Mouse (Mus musculus): ENCODE measurements at regions not wholly inside any gene's neighbourhood (a gene's known extent, or its start where the extent isn't known, plus 50 kb on each side); places are given as distances from the start of the nearest gene placed in this dataset.
"Not testable (repeated sequence)": the region's sequence is repeated elsewhere in the genome, so short reads cannot be mapped to it uniquely, and the experiment has no call there.

DNA sequence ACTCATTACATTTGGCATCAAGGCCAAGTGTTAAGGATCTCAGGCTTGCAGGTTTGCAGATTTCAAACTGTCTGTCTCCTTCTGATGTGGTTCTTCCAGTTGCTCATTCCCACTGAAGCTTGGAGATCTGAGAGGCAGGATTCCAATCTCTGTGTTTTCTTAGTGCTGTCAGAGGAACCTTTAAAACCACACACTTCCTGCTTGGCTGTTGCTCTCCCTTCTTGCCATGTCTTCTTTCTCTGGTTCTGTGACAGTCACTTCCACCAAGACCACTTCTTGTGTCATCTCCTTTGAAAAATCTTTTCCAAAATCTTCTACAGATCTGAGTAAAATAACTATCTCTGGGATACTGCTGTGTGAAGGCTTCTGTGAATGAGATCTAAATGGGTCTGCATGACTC, 117.3 kb downstream of the Gm5426 start:
- DNase-seq (ENCODE audit: low spot score in 2 of 2) = no peak

- no peak for DNase-seq (ENCODE audit: low spot score in 2 of 2)
Measured at GRCm38 (mm10) chr10:96254250-96254862, 118.0 kb downstream of the Gm5426 start.

GRCm38 (mm10) chr10:96257935-96258334, 121.5 kb downstream of the Gm5426 start:
- DNase-seq (ENCODE audit: low spot score in 2 of 2) = no peak

- no peak for DNase-seq (ENCODE audit: low spot score in 2 of 2)
Measured at GRCm38 (mm10) chr10:96259242-96259641, 122.8 kb downstream of the Gm5426 start.

DNA sequence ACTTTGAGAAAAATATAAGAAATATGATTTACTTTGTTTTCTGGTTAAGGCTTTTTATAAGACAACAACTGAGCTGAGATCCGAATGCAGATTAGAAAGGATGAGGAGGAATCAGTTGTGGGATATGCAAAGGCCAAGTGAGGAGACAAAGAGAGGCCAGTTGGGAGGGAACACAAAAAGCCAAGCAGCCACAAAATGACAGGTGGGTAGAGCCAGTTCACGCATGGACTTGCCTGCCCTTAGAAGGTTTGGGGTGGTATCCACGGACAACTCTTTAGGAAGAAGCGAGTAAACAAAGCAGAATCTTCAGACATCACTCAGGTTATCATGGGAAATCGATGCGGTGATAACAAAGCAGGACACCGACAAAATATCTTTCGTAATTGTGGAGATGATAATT, 123.2 kb downstream of the Gm5426 start:
- DNase-seq (ENCODE audit: low spot score in 2 of 2) = no peak

DNA sequence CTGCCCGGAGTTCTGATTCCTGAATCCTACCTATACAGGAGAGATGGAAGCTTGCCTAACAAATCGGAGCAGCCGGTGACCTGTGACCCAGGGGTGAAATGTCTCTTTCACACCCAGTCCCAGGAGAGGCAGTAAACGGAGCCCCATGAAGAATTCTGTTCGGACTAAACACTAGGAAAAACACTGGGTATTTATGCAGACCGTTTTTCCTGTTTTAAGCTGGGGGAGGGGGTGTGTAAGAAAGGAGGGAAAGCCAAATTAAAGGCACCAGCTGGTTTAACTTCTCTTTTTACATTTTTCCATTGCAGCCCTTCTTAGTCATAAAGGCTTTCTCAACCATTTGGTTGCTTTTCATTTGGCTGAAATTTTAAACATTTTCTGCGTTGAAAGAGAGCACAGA, 127.1 kb downstream of the Gm5426 start:
- DNase-seq (ENCODE audit: low spot score in 2 of 2) = no peak

DNA sequence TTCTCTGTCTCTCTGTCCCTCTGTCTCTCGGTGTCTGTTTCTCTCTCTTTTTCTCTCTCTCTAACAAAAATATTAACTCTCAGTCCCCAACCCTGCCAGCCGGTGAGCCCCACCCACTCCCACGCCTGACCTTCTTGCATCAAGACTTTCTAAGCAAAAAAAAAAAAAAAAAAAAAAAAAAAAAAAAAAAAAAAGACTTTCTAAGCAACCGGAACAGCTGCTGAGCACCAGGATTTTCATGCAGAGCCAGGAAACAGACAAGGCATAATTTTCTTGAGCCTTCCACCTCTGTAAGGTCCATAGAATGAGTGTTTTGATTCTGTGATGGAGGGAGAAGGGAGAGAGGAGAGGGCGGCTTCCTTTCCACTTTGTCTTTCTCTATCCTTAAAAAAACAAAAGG, 128.0 kb downstream of the Gm5426 start:
- DNase-seq (ENCODE audit: low spot score in 2 of 2) = peak in 1 of 2 experiments; percentile 41

DNA sequence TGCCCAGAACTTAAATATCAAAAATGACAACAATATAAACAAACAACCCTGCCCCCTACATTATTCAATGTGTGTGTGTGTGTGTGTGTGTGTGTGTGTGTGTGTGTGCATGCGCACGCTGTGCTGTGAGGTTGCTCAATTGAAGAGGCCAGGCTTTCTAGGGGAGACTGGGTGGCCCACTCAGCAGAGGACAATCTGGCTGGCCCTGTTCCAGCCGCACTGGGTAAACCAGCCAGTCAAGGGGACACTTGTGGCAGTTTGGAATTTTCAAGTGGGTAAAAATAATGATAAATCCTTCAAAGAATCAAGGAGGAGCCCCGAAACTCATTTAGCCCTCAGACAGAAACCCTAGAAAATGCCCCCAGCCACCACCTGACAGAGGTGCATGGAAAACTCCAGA, 128.5 kb downstream of the Gm5426 start:
- no peak for DNase-seq (ENCODE audit: low spot score in 2 of 2)

DNA sequence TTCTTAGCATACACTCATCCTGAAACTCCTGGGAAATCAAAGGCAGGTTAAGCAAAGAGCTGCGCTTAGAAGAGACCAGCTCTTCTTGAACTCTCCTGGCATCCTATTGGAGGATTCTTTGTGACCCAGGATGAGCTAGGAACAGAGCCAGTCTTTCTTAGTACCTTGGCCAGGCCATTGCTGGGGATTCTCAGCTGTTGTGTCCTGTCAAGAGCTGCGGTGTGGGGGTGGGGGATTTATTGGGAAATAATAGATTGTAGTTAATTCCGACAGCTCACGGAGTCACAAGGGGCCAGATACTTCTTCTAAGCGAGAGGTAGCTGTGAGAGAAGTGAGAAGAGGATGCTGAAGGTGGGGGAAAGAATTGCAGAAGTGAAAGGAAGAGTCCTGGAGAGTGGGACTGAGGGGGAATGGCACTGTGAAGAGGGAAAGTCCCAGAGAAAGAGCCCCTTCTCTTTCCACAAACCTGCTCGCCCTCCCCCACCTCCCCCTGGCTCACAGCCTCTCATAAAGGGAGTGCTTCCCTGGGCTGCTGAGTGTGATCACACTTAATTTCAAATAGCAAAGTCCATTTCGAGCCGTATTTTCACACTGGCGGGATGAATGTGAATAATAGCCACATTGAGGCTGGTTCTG, 129.8 kb downstream of the Gm5426 start:
- DNase-seq (ENCODE audit: low spot score in 2 of 2) = no peak

GRCm38 (mm10) chr10:96267603-96268002, 131.2 kb downstream of the Gm5426 start:
- no peak for DNase-seq (ENCODE audit: low spot score in 2 of 2)

DNA sequence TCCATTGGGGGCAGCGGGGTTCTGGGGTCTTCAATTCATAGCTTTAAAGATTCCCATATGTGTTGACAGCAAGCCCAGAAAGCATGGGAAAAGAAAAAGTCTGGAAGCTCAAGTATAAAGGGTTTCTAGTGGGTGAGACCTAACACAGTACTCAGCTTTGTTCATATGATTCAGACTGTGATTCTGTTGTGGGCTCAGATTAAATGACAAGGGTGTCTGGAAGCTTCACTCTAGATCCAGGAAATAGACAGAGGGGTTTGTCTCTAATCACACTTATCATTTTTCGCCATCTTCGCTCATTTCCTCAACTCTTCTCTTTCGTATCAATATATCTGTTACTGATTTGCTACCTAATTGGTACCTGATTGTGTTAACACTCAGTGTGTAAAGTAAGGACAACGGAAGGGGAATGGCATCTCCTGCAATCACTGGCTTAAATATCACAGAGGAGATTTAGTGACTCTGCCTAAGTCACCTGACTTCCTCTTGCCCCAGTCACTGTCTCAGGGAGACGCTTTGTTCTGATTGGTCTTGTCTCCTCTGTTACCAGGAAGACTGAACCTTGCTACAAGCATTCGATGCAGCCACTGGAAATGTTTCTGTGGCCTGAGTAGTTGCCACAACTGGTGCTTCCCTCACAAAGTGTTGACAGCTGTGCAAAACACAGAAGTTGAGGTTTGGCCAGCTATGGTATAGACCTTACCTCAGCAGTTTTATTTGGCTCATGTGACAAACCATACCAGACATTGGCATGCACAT, 137.4 kb downstream of the Gm5426 start:
- no peak for DNase-seq (ENCODE audit: low spot score in 2 of 2)

GRCm38 (mm10) chr10:96280149-96280548, 143.7 kb downstream of the Gm5426 start:
- no peak for DNase-seq (ENCODE audit: low spot score in 2 of 2)

DNA sequence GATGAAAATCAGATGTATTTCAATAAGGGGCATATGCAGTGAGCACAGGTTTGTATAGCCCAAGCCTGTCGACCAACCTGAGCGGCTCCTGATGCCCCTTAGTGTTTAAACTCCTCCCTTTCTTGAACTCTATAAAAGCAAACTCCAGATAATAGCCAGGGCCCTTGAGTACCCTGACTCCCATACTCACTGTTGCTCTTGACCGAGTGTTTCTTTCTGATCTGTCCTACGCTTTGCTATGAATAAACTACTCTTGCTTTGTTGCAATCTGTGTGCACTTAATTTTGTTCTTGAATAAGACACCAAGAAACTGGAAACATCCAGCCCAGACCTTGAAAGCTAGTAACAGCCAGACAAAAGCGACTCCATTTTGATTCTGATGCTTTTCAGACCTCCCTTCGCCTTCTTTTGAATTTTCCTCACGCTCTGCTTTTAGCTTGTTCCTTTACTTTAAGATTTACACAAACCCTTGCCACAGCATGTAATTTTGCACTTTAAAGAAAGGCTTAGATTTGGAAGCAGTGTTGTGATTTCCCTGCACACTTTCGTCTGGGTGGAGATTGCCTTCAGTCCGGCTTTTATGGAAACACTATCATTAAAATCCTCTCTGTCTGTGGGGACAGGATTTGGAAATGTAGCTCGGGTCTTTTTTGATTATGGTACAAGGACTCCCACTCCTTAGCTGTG, 149.1 kb downstream of the Gm5426 start:
- DNase-seq (ENCODE audit: low spot score in 2 of 2) = no peak

DNA sequence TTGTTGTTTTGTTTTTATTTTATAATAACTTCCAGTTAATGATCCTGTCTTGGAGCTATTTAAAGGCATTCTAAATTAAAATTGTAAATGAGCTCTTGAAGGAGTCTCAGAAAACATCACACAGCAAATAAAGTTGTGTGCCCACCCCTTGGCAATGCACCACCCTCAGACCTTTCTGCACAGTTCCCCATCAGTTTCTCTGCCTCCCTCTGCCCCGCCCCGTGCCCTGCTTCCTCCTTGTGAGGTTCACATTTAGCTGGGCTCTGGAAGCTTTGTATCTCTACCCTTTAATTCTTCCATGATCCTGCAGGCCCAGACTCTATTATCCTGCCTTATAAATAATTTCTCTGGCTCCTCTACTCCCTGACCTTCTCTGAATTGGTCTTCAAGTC, 149.7 kb downstream of the Gm5426 start:
- DNase-seq (ENCODE audit: low spot score in 2 of 2) = no peak

DNA sequence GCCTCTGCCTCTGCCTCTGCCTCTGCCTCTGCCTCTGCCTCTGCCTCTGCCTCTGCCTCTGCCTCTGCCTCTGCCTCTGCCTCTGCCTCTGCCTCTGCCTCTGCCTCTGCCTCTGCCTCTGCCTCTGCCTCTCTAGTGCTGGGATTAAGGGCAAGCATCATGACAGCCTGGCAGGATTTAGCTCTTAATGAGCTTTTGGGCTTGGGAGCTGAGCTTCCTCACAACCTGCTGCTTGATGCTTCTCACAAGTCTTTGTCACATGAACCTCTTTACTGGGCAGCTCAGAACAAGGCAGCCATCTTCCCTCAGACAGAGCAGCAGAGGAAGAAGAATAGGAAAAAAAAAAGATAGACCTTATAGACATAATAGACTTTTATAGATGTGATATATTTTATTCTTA, 152.6 kb downstream of the Gm5426 start:
- not testable (repeated sequence) for DNase-seq (ENCODE audit: low spot score in 2 of 2)

GRCm38 (mm10) chr10:96293622-96294021, 157.2 kb downstream of the Gm5426 start:
- no peak for DNase-seq (ENCODE audit: low spot score in 2 of 2)

DNA sequence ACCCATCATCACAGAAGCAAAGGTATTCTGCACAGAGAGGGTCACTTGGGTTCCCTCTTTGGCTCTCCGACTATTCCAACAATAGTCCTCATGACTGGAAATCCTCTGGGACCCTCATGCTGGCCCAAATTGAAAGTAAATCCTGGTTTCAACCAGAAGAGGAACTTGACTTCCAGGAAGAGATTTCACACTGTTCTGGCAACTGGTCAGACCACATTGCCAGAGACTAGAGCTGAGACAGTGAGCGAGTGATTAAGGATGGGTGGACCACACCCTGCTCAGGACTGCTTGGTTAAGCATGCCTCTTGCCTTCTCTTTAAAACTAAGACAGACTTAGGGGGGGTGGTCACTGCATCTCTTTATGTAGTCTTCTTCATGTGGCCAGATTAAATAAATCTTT, 158.3 kb downstream of the Gm5426 start:
- peak in 1 of 2 experiments; percentile 59 for DNase-seq (ENCODE audit: low spot score in 2 of 2)

GRCm38 (mm10) chr10:96297658-96298057, 161.3 kb downstream of the Gm5426 start:
- no peak for DNase-seq (ENCODE audit: low spot score in 2 of 2)

DNA sequence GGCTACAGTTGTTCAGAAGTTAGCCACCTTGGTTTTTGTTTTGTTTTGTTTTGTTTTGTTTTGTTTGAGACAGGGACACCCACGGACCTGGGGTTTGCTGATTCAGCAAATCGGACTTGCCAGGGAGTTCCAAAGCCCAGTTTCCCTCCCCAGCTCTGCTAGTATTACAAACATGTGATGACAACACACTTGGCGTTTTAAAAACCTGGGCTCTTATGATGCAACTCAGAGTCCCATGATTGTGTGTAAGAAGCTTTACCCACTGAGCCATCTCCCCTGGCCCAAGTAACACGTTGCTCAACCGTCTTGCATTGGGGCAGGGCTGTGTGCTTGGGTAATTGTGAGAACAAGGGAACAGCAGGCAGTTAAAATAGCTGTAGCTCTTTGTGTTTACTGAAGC, 162.2 kb downstream of the Gm5426 start:
- peak in 1 of 2 experiments; percentile 34 for DNase-seq (ENCODE audit: low spot score in 2 of 2)

GRCm38 (mm10) chr10:96305701-96306100, 169.3 kb downstream of the Gm5426 start:
- DNase-seq (ENCODE audit: low spot score in 2 of 2) = no peak

GRCm38 (mm10) chr10:96308713-96309445, 172.5 kb downstream of the Gm5426 start:
- peak in 1 of 2 experiments; percentile 19 for DNase-seq (ENCODE audit: low spot score in 2 of 2)

GRCm38 (mm10) chr10:96309766-96310165, 173.4 kb downstream of the Gm5426 start:
- DNase-seq (ENCODE audit: low spot score in 2 of 2) = no peak
